In genomic region chr4:151901422-151901821, GRCm38 (mm10) we compare ENCODE assay signal across 11 mouse cellular contexts. TPM values are rescaled to one million over a fixed set of nuclear protein-coding genes. Genes with fewer than 3 reads are reported as not detected.
DNase-seq lines count a peak whose midpoint lies in the region; ATAC-seq and TF ChIP-seq lines count a peak whose summit lies in the region.
"Had no signal": no experiment of that assay in that cellular context is flagged by ENCODE, and none has a peak within 500 bp of the region (broad histone marks: within the 10 kb centered on the region; RNA-seq: fewer than 3 reads in every experiment).

No protein-coding gene starts in this region.

- no peak for TF ChIP-seq POLR2A in heart, adult 2 months (IDR thresholded peaks at IDR 0.05; ENCODE audit: insufficient read depth, low read depth, low read length)
- TF ChIP-seq POLR2A in CH12.LX (IDR thresholded peaks at IDR 0.05; ENCODE audit: low read depth, low read length) = no peak
- TF ChIP-seq POLR2A in liver, adult 2 months (IDR thresholded peaks at IDR 0.05; ENCODE audit: extremely low read depth, insufficient read depth, low read length) = no peak

- H3K4me2 ChIP-seq in heart, embryonic 12.5 days = no peak overlapping the region
- no peak overlapping the region for H3K4me2 ChIP-seq in CH12.LX (ENCODE audit: insufficient read depth, low read depth, poor library complexity, severe bottlenecking)
- H3K4me2 ChIP-seq: midbrain, embryonic 13.5 days had no signal

- H3K4me1 ChIP-seq in heart, adult 2 months (ENCODE audit: control insufficient read depth, insufficient read depth, low read length) = peaks cover 22% of the 10 kb centered on the region
- peaks cover 21% of the 10 kb centered on the region for H3K4me1 ChIP-seq in heart, embryonic 12.5 days (replicated peaks)
- no peaks in the 10 kb centered on the region for H3K4me1 ChIP-seq in CH12.LX (ENCODE audit: control insufficient read depth in 1 of 2, insufficient read depth in 2 of 2)
- H3K4me1 ChIP-seq in liver, adult 2 months (ENCODE audit: control insufficient read depth, insufficient read depth, low read length) = no peaks in the 10 kb centered on the region

- H3K4me3 ChIP-seq in heart, adult 2 months = no peak overlapping the region
- H3K4me3 ChIP-seq in heart, embryonic 12.5 days = no peak overlapping the region
- no peak overlapping the region for H3K4me3 ChIP-seq in CH12.LX (replicated peaks in 1 of 3; ENCODE audit: low read depth in 2 of 3, low read length in 2 of 3, poor library complexity in 1 of 3)
- H3K4me3 ChIP-seq in liver, adult 2 months (ENCODE audit: insufficient read depth, low read depth, low read length) = no peak overlapping the region
- H3K4me3 ChIP-seq: midbrain, embryonic 13.5 days had no signal

- peak; percentile 13 for TF ChIP-seq RAD21 in CH12.LX (IDR thresholded peaks at IDR 0.05; ENCODE audit: low read depth, low read length)

- H3K27me3 ChIP-seq in heart, adult 2 months (ENCODE audit: control insufficient read depth, insufficient read depth, low read length) = no peaks in the 10 kb centered on the region
- no peaks in the 10 kb centered on the region for H3K27me3 ChIP-seq in heart, embryonic 12.5 days (replicated peaks)
- peaks cover 29% of the 10 kb centered on the region for H3K27me3 ChIP-seq in CH12.LX (replicated peaks)
- H3K27me3 ChIP-seq in liver, adult 2 months (ENCODE audit: control insufficient read depth, insufficient read depth, low read length) = no peaks in the 10 kb centered on the region

- H3K9me3 ChIP-seq in heart, embryonic 12.5 days (replicated peaks) = 0 out of 2 replicates have a peak, but pooled peaks cover 6% of the 10 kb centered on the region
- peaks cover 8% of the 10 kb centered on the region for H3K9me3 ChIP-seq in CH12.LX (replicated peaks; ENCODE audit: low read length)
- H3K9me3 ChIP-seq: midbrain, embryonic 13.5 days had no signal

- TF ChIP-seq CTCF in heart, adult 2 months (IDR thresholded peaks at IDR 0.05) = peak; percentile 72
- peak in 1 of 2 experiments; percentile 68; a peak in 3 of 4 replicates for TF ChIP-seq CTCF in CH12.LX (conservative IDR thresholded peaks at IDR 0.05 in 1 of 2, IDR thresholded peaks at IDR 0.05 in 1 of 2; ENCODE audit: low read depth in 2 of 2, low read length in 2 of 2)
- peak; percentile 60 for TF ChIP-seq CTCF in liver, adult 2 months (IDR thresholded peaks at IDR 0.05; ENCODE audit: low read depth, low read length)

- H3K9ac ChIP-seq in heart, adult 2 months (ENCODE audit: low read depth, low read length) = no peak overlapping the region
- H3K9ac ChIP-seq in heart, embryonic 12.5 days = no peak overlapping the region
- H3K9ac ChIP-seq in CH12.LX (ENCODE audit: insufficient read depth, low read depth) = no peak overlapping the region
- H3K9ac ChIP-seq in liver, adult 2 months (ENCODE audit: low read depth, low read length) = no peak overlapping the region
- H3K9ac ChIP-seq: midbrain, embryonic 13.5 days had no signal

- no peaks in the 10 kb centered on the region for H3K79me2 ChIP-seq in heart, adult 2 months (replicated peaks; ENCODE audit: control insufficient read depth, insufficient read depth, low read length)
- H3K79me2 ChIP-seq in CH12.LX (replicated peaks; ENCODE audit: control insufficient read depth, extremely low read depth, insufficient read depth, poor library complexity, severe bottlenecking) = no peaks in the 10 kb centered on the region
- no peaks in the 10 kb centered on the region for H3K79me2 ChIP-seq in liver, adult 2 months (ENCODE audit: control insufficient read depth, insufficient read depth, low read length)

- ATAC-seq in heart, embryonic 12.5 days (ENCODE audit: insufficient number of reproducible peaks, low FRiP score) = no peak
- ATAC-seq: midbrain, embryonic 13.5 days; Patski had no signal

- dilution Hi-C loops in CH12.LX (cut with MboI; ENCODE audit: extremely low pct_ligation_motif_present, extremely low pct_unique_long_range_greater_than_20kb, low sequenced_read_pairs) = no loop called here

- in situ Hi-C loops in CH12.LX (cut with MboI; ENCODE audit: low pct_ligation_motif_present, low pct_unique_long_range_greater_than_20kb, low sequenced_read_pairs) = no loop called here

- intact Hi-C loops in heart, adult 2 months (cut with DNase I) = loop anchor here (1.0 kb wide), 1 partner anchor 19 kb away; no protein-coding TSS in a partner anchor

- no peaks in the 10 kb centered on the region for H3K36me3 ChIP-seq in heart, adult 2 months (ENCODE audit: control insufficient read depth, insufficient read depth, low read length)
- no peaks in the 10 kb centered on the region for H3K36me3 ChIP-seq in heart, embryonic 12.5 days
- no peaks in the 10 kb centered on the region for H3K36me3 ChIP-seq in CH12.LX (replicated peaks in 1 of 2; ENCODE audit: control insufficient read depth in 1 of 2, insufficient read depth in 1 of 2, low read length in 1 of 2)
- H3K36me3 ChIP-seq in liver, adult 2 months (ENCODE audit: control insufficient read depth, insufficient read depth, low read length) = no peaks in the 10 kb centered on the region
- H3K36me3 ChIP-seq: midbrain, embryonic 13.5 days had no signal

- no peak for TF ChIP-seq EP300 in heart, adult 2 months (IDR thresholded peaks at IDR 0.05; ENCODE audit: insufficient read depth, low read depth, low read length)
- TF ChIP-seq EP300 in CH12.LX (IDR thresholded peaks at IDR 0.05; ENCODE audit: low read length) = no peak

- DNase-seq in heart, adult 2 months = peak; percentile 27 to 55
- DNase-seq in CH12.LX (ENCODE audit: extremely low read depth) = peak; percentile 14
- peak; percentile 24 to 43 for DNase-seq in adrenal gland, postnatal 36 days
- no peak for DNase-seq in liver, adult 2 months (ENCODE audit: extremely low read depth, low read depth, low spot score)
- no peak for DNase-seq in right cerebral cortex, adult 2 months (ENCODE audit: low spot score in 2 of 2)
- DNase-seq in thymus, adult 18-20 months = no peak
- DNase-seq in layer of hippocampus, postnatal 10 days (ENCODE audit: low spot score in 2 of 2) = no peak
- DNase-seq: layer of hippocampus, adult 9-11 months had no signal

- WGBS in heart, adult 2 months = 47% methylated on average over 11 of the region's 11 CpGs
- WGBS in heart, embryonic 12.5 days = 53% methylated on average over 11 of the region's 11 CpGs
- WGBS in liver, adult 2 months = 48% methylated on average over 11 of the region's 11 CpGs

- peak overlapping the region; percentile 95 for H3K27ac ChIP-seq in heart, adult 2 months
- H3K27ac ChIP-seq in heart, embryonic 12.5 days (ENCODE audit: poor library complexity, severe bottlenecking) = no peak overlapping the region
- H3K27ac ChIP-seq in CH12.LX (ENCODE audit: insufficient read depth, low read depth) = no peak overlapping the region
- no peak overlapping the region for H3K27ac ChIP-seq in liver, adult 2 months (replicated peaks; ENCODE audit: insufficient read depth, low read depth, low read length)
- H3K27ac ChIP-seq: midbrain, embryonic 13.5 days had no signal

TF ChIP-seq in CH12.LX, 34 proteins besides CTCF, POLR2A, EP300 and RAD21:
- TF ChIP-seq MAFK (IDR thresholded peaks at IDR 0.05; ENCODE audit: insufficient replicate concordance, low read length) (no peak), MXI1 (IDR thresholded peaks at IDR 0.05; ENCODE audit: low read depth, low read length) (no peak), SIN3A (IDR thresholded peaks at IDR 0.05; ENCODE audit: low read length) (no peak), CHD2 (IDR thresholded peaks at IDR 0.05; ENCODE audit: low read length) (no peak), NELFE (IDR thresholded peaks at IDR 0.05; ENCODE audit: low read depth, low read length) (no peak), MAX (IDR thresholded peaks at IDR 0.05; ENCODE audit: low read length) (no peak), GABPA (IDR thresholded peaks at IDR 0.05; ENCODE audit: insufficient replicate concordance, low read depth, low read length) (no peak), USF2 (conservative IDR thresholded peaks at IDR 0.05; ENCODE audit: low read depth, low read length) (no peak), POLR2AphosphoS2 (IDR thresholded peaks at IDR 0.05; ENCODE audit: low read depth, low read length) (no peak), IRF4 (IDR thresholded peaks at IDR 0.05; ENCODE audit: low read depth, low read length) (no peak), MAZ (IDR thresholded peaks at IDR 0.05; ENCODE audit: low read depth, low read length) (no peak), SMC3 (IDR thresholded peaks at IDR 0.05; ENCODE audit: low read depth, low read length) (no peak), PAX5 (IDR thresholded peaks at IDR 0.05; ENCODE audit: low read length) (no peak), ZMIZ1 (IDR thresholded peaks at IDR 0.05; ENCODE audit: low read depth, low read length) (no peak), MEF2A (IDR thresholded peaks at IDR 0.05; ENCODE audit: borderline replicate concordance, low read depth, low read length) (no peak), MYC (IDR thresholded peaks at IDR 0.05; ENCODE audit: low read depth, low read length) (no peak), USF1 (IDR thresholded peaks at IDR 0.05; ENCODE audit: low read depth, low read length) (no peak), NRF1 (IDR thresholded peaks at IDR 0.05; ENCODE audit: low read depth, low read length) (no peak)

RNA-seq across cellular contexts. Expression of gene Dnajc11, which starts 32.1 kb away (rescaled TPM):
- total RNA-seq in heart, adult 2 months (2021) = 10 to 100 TPM; 71.0 to 84.3 TPM
- polyA plus RNA-seq in heart, adult 2 months (2012; rRNA removed) = 55.9 and 66.9 TPM in 2 replicates
- 61.1 and 63.8 TPM in 2 replicates for polyA plus RNA-seq in heart, embryonic 12.5 days (2016; fragmentation: Nextera tagmentation; extraction: Ambion mirVana)
- total RNA-seq in CH12.LX (2012; rRNA removed) = 63.5 and 81.2 TPM in 2 replicates
- total RNA-seq in CH12.LX (2014; rRNA removed) = 73.7 and 75.6 TPM in 2 replicates
- polyA plus RNA-seq in CH12.LX (2012; ENCODE audit: insufficient read length, low read depth) = 102 and 133 TPM in 2 replicates
- total RNA-seq in adrenal gland, postnatal 36 days (2021) = 10 to 100 TPM; 93.5 to 95.9 TPM
- total RNA-seq in liver, adult 2 months (2014; rRNA removed) = 23.9 and 27.4 TPM in 2 replicates
- 47.9 and 52.6 TPM in 2 replicates for polyA plus RNA-seq in liver, adult 2 months (2012; rRNA removed)
- 10 to 100 TPM; 75.8 to 82.0 TPM for total RNA-seq in layer of hippocampus, postnatal 10 days (2021)

RNA-seq across cellular contexts. Expression of gene Camta1, which starts 39.7 kb away (rescaled TPM):
- 100 to 1,000 TPM; 208 to 234 TPM for total RNA-seq in heart, adult 2 months (2021)
- 39.4 and 75.3 TPM in 2 replicates for polyA plus RNA-seq in heart, adult 2 months (2012; rRNA removed)
- 159 and 165 TPM in 2 replicates for polyA plus RNA-seq in heart, embryonic 12.5 days (2016; fragmentation: Nextera tagmentation; extraction: Ambion mirVana)
- 9.8 and 9.9 TPM in 2 replicates for total RNA-seq in CH12.LX (2012; rRNA removed)
- 15.3 and 21.3 TPM in 2 replicates for total RNA-seq in CH12.LX (2014; rRNA removed)
- 27.2 and 32.5 TPM in 2 replicates for polyA plus RNA-seq in CH12.LX (2012; ENCODE audit: insufficient read length, low read depth)
- 10 to 100 TPM; 28.7 to 33.3 TPM for total RNA-seq in adrenal gland, postnatal 36 days (2021)
- total RNA-seq in liver, adult 2 months (2014; rRNA removed) = 2.7 and 6.1 TPM in 2 replicates
- polyA plus RNA-seq in liver, adult 2 months (2012; rRNA removed) = 2.4 and 2.7 TPM in 2 replicates
- 100 to 1,000 TPM; 218 to 223 TPM for total RNA-seq in layer of hippocampus, postnatal 10 days (2021)

Comparison
In these comparisons a context has a peak if more than half of its experiments do, and no peak if none do; other contexts are left out.
1. DNase-seq: peak in heart, adult 2 months (2 of 2), CH12.LX (single experiment) and adrenal gland, postnatal 36 days (2 of 2); none in liver, adult 2 months (single experiment), right cerebral cortex, adult 2 months (0 of 2), thymus, adult 18-20 months (0 of 2) and layer of hippocampus, postnatal 10 days (0 of 2).
2. RNA of gene Camta1, which starts 39.7 kb away (total RNA-seq): 208 to 234 TPM in heart, adult 2 months and 218 to 223 TPM in layer of hippocampus, postnatal 10 days; 28.7 to 33.3 TPM in adrenal gland, postnatal 36 days, 9.8 to 21.3 TPM in CH12.LX and 2.7 to 6.1 TPM in liver, adult 2 months; every median in the first group is over 4 times any median in the second.